Mouse (Mus musculus) monocyte, adult 5-6 weeks (primary cell): Measurements from ENCODE around the gene R3hcc1l. TPM values are rescaled to one million over a fixed set of nuclear protein-coding genes. Genes with fewer than 3 reads are reported as not detected.

ENCODE experiments used
- ATAC-seq: fragments of 153-309, 156-312 bp; replicated peaks from 2 replicates; pipeline ENCODE4 v1.8.0; 2017; ENCODE audit warnings: mild to moderate bottlenecking; ENCODE audit not compliant: low TSS enrichment, insufficient number of reproducible peaks, severe bottlenecking, poor library complexity, low FRiP score
- total RNA-seq: library from RNA; stranded (forward); fragments of 200-1000, 200-491, 200-594 nt; gene quantifications from 3 replicates; pipeline ENCODE4 v1.2.3, GENCODE M21; 2017

Gene R3hcc1l
- 44.8 to 78.7 TPM (median 65.4 TPM) in 3 replicates for total RNA-seq

GRCm38 (mm10) chr19:42518620-42519310 is at the start of gene R3hcc1l:
R3hcc1l (plus strand) TSS chr19:42518759.
- ATAC-seq, result peak; percentile 88

DNA sequence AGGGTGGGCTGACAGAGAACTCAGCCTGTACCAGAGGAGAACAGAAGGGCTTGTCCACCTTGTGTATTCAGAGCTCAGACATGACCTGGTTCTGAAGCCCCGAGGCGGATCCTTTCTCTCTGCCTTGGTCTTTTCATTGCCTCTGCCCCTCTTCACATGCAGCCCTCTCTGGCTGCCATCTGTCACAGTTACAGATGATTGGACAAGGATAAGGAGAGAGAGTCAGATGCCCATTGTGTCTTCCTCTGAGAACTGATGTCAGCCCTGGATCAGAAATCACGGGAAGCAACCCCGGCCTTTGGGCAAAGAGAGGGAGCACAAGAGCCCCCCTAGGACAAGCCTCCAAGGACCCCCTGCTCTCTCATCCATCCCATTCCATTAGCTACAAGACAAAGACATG is 47.0 kb upstream of the R3hcc1l start:
- ATAC-seq, result no peak

DNA sequence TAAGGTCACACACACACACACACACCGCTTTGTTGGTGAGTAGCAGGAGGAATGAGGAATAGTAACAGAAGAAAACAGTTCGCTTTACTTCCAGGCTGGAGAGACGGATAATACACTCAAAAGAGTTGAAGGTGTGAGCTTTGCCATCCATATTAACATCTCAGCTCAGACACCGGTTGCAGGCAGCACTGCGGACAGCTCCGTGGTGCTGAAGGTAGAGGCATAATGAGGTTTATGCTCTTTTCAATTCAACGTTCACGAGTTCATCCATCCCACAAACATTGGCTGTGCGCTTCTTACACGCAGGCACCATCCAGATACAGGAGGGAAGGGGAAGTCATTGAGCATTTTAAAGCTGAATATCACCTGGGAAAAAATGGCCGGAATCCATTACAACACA is 45.7 kb upstream of the R3hcc1l start:
- no peak for ATAC-seq

DNA sequence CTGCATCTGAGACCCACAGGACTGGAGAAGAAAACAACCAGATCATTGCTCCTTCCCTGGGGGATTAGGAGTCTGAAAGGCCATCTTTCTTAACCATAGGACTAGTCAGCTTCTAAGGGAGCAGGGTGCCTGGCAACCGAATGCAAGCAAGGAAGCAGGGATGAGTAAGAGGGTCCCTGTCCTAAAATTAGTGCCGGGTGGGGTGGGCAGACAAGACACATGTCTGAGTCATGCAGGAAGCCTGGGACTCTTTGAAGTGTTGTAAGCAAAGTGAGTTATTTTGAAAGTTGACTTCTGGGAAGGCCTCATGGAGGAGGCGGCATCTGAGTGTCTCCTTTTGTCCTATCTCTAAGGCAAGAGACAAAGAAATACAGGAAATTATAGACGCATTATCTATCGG is 40.8 kb upstream of the R3hcc1l start:
- ATAC-seq, result no peak

DNA sequence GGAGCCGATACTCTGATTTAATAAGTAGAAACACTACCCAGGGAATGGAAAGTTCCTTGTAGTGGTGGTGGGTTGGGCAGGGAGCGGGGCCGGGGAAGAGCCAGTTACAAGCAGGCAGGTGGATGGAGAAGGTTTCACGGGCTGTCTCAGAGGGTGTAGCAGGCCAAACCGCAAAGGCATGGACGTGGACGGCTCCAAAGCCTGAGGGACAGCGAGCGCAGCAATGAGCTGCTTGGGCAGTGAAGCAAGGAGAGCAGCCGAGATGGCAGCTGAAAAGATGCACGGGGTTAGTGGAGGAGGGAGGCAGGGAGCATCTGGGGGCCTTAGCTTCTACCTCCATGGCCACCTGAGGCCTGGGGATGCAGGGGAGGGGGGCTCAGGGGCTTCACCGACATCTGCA is 40.3 kb upstream of the R3hcc1l start:
- no peak for ATAC-seq

DNA sequence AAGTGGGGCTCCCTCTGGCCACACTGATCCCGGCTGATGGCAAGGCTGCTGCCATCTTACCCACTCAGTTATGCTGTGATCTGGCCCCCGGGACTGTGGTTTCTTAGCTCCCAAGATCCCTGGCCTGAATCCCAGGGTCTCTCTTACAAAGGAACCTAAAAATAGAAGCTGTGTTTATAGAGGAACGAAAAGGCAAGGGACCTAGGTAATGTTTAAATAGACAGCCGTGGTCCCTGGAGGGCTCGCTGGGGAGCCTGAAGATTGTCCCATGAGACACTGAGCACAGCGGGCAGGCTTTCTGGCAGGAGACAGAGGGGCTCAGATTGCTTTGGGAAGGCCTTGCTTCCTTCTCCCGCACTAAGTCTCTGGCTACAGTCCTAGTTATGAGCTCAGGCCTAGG is 33.1 kb upstream of the R3hcc1l start:
- ATAC-seq, result no peak

- ATAC-seq, result no peak
Observed at GRCm38 (mm10) chr19:42487261-42487660, 31.3 kb upstream of the R3hcc1l start.

DNA sequence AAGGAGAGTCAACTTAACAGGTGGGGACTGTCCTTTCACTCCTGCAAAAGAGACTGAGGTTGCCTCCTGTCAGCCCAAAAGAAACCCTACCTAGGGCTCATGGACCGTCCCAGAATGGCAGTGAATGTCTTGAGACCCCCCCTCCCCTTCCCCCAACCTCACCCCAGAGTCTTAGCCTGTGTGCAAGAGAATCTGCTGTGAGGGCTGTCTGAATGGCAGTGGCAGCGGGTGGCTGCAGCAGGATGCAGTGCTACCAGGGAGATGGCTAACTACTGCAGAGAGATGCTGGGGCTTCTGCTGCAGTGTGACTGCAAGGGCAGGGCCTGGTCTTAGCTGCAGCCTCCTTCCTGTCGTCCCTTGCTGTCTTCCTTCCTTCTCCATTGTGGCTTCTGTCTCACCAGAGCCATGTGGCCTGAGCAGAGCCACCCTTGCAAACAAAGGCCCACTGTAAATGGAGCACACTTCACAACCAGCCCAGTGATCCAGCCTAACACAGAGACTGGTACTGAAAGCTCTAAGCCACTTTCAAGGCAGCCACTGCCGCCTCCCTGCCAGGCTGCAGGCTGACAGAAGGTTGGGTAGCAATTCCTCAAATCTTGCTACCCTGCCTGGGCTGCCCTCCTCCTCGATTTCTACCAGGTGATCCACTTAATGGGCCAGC is 25.2 kb upstream of the R3hcc1l start:
- no peak for ATAC-seq

GRCm38 (mm10) chr19:42504156-42504555 is 14.4 kb upstream of the R3hcc1l start:
- ATAC-seq, result no peak

GRCm38 (mm10) chr19:42509625-42510024 is 8.9 kb upstream of the R3hcc1l start:
- ATAC-seq, result no peak

DNA sequence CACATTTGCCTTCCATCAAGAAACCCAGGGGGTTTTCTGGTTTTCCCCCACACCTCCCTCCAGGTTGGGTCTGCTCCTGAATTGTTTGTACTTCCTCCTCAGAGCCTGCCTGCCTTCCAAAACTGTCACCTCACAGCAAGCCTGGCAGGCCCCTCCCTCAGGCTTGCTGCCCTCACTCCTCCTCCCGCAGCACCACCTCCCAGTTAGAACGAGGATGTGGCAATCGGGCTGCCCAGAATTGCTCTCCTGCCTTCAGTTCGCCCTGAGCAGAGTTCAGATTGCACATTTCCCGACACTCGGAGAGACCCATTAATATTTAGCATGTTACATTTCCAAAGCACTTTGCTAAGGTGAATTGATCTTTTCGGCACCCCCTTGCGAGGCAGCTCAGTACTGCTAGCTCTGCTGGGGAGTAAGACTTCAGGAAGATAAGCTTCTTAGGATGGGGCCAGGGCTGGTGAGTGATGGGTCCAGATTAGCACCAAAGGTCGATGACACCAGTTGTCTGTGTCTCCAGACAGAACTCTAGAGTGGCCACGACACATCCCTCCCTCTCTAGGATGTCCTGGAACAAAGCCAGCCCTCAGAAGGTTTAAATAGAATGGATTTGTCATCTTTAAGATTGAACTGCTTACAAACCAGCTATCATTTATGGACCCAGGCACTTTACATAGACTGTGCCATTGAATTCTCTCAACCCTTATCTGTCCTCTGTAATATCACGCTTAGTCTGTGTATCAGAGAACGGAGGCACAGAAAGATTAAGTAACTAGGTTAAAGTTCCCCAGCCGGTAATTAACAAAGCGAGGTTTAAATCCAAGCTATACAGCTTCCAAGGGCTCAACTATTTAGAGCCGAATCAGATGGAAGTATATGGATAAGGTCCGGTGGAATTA is 8.0 kb upstream of the R3hcc1l start:
- no peak for ATAC-seq

GRCm38 (mm10) chr19:42515656-42516055 is 2.9 kb upstream of the R3hcc1l start:
- no peak for ATAC-seq

GRCm38 (mm10) chr19:42516121-42516520 is 2.4 kb upstream of the R3hcc1l start:
- no peak for ATAC-seq

DNA sequence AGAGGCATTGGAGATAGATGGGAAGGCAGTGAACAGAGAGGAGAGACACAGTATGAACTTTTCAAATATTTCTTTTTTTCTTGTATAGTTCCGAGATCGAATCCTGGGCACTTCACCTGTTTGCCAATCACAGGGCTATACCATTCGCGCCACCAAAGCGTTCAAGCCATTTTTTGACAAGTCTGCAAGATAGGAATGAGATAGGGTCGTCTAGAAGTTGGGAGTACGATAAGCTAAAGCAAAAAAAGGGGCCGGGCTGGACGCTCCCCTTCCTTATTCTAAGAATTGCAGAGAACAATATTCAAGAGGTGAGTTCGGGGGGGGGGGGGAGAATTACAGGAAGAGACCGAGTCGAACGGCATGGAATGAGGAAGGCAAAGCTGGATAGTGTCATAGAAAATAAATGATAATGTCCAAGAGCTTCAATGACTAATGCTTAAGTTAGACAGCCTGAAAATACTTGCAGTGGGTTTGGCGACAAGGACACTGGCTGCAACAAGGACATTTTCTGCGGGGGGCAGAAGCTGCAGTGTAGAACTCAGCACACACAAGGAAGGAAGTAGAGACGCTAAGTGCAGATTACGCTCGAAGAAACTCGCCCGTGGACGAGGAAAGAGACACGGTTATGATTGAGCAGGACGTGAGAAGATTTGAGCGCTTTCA is 471 bp upstream of the R3hcc1l start:
- no peak for ATAC-seq

- no peak for ATAC-seq
Observed at GRCm38 (mm10) chr19:42519760-42520159, 1.2 kb downstream of the R3hcc1l start.

DNA sequence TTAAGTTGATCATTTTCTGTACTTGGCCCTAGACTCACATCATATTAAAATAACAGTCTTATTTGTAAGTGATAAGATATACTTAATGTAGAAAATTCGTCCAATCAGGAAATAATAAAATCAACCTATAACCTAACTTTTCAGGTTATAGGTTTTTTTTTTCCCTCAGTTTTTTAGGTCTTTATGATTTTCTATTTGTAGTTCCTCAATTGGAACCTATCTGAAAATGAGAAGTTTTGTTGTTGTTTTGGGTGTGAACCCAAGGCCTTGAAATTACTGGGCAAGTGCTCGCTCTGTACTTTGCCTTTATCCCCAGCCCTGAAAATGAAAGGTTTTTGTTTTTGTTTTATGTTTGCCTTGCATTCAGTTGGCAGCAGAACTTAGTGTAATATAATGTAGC is 6.1 kb downstream of the R3hcc1l start:
- no peak for ATAC-seq

GRCm38 (mm10) chr19:42529992-42530437 is 11.5 kb downstream of the R3hcc1l start:
- ATAC-seq, result no peak

DNA sequence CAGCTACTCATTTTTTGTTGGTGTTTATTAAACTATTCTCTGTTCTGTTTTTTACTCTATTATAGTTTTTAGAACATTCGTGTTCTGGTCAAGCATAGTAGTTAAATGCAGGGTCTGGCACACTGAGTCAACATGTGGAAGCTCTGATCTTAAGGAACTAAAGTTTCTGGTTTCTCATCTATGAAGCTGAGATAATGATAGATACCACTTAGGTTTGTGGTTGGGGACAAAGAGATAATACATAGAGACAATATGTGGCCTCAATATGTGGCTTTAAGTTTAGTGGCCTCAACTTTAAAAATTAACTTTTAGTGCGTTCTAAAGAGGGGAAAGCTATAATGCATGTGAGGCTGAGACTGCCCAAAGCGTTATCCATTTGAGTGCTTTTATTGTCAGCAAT is 15.9 kb downstream of the R3hcc1l start:
- no peak for ATAC-seq

DNA sequence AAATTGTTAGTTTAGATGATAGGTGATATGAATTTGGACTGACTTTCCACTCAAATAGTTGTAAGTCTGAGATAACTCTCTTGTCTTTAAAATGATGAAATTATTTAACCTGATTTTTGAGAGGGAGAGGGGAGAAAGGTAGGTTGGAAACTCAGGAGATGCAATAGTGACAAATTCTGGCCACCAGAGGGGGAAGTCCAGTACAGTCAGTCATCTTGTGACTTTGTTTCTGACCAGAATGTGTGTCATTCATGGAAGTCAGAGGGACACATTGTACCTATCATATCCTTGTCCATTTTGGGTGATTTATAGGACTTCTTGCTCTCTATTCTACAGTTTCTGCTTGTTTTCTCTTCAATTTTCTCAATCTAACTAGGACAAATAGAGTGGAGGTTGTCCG is 19.0 kb downstream of the R3hcc1l start:
- ATAC-seq, result no peak
